Mouse (Mus musculus) testis, adult 2 months (tissue): ENCODE measurements around the gene Zbtb38.

ENCODE experiments used
- CTCF ChIP-seq: fragments of 200-500 bp; IDR thresholded peaks from 2 replicates; pipeline ENCODE4 v1.5.1; 2012; ENCODE audit warnings: low read depth, mild to moderate bottlenecking, inconsistent platforms, low read length, moderate library complexity; ENCODE audit not compliant: control insufficient read depth, insufficient read depth, insufficient replicate concordance
- POLR2A ChIP-seq: fragments of 200-500 bp; IDR thresholded peaks from 2 replicates; pipeline ENCODE4 v1.6.1; 2012; ENCODE audit warnings: low read depth, mild to moderate bottlenecking, inconsistent platforms, low read length, moderate library complexity; ENCODE audit not compliant: control insufficient read depth

DNA sequence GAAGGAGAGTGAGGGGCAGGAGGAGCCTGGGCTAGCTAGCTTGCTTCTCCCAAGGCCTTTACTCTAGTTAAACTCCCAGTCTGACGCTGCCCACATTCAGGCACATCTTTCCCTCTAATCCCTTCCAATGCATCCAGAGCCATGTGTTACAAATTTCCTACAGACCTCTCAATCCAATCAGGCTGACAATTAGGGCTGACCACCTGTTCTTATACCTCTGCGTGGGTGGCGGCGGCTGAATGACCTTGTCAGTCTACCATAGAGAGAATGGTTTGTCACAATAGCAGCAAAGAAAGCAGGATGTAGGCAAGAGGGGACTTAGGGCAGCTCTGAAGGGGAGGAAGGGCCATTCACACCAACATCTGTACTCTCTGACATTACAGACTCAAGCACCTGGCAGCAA is 62.2 kb downstream of the Zbtb38 start:
- TF ChIP-seq CTCF = no peak
- TF ChIP-seq POLR2A = no peak
